Mouse (Mus musculus) bone marrow, adult 2 months (tissue): ENCODE results near the gene Hes7.

Experiments used
- CTCF ChIP-seq: fragments of 200-500 bp; IDR thresholded peaks from 2 replicates; pipeline ENCODE4 v1.5.1; 2011; ENCODE audit warnings: low read length, control low read depth; ENCODE audit not compliant: control insufficient read depth, insufficient read depth
- POLR2A ChIP-seq: fragments of 200-500 bp; IDR thresholded peaks from 2 replicates; pipeline ENCODE4 v1.6.1; 2011; ENCODE audit warnings: low read depth, mild to moderate bottlenecking, control low read depth, low read length, borderline replicate concordance; ENCODE audit not compliant: control insufficient read depth

GRCm38 (mm10) chr11:69116843-69117242 is 3.4 kb upstream of the Hes7 start:
- TF ChIP-seq CTCF (no peak), POLR2A (no peak)
